Mouse (Mus musculus) monocyte, adult 2 months (primary cell): ENCODE measurements at regions not wholly inside any gene's neighbourhood (a gene's known extent, or its start where the extent isn't known, plus 50 kb on each side); places are given as distances from the start of the nearest gene placed in this dataset.
"Not testable (repeated sequence)": the region's sequence is repeated elsewhere in the genome, so short reads cannot be mapped to it uniquely, and the experiment has no call there.

ENCODE experiments used
- DNase-seq, 2 experiments: peaks; one replicate each; pipeline ENCODE4 v3.0.0; 2022; ENCODE audit warnings: low spot score in 2 of 2, low read depth in 1 of 2

DNA sequence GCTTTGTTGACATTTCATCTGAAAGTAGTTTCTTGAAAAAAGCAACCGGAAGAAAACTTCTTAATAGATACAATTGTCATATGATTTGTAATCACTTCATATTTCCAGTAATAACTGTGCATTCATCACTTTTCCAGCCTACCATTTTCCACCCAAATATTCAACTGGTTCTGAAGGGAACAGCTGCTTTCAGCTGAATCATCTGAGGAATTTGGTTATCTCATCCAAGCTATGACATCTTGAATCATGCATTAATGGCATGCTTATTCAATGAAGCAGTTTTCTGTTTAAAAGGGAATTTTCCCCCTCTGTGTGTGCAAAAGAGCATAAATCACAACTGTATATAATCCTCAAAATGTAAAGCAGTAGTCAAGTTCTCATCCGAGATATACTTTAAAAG, 97.2 kb upstream of the Cdk6 start:
- not testable (repeated sequence) for DNase-seq

DNA sequence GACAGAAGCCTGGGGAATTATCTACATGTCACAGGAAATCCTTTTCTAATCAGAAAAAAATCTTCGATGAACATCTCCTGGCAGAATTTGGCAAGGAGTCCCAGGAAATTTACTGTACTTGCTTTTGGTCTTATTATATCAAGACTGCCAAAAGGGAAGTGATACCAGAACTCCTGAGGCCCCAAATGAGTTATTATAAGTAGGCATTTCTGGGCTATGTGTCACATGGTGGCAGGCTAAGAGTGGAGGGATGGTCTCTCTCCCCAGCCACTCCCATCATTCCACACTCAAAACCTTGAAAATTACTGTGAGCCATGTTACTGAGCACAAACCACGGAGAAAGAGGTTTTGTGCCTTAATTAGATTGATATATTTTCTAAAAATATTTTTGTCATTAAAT, 94.0 kb upstream of the Cdk6 start:
- no peak for DNase-seq

DNA sequence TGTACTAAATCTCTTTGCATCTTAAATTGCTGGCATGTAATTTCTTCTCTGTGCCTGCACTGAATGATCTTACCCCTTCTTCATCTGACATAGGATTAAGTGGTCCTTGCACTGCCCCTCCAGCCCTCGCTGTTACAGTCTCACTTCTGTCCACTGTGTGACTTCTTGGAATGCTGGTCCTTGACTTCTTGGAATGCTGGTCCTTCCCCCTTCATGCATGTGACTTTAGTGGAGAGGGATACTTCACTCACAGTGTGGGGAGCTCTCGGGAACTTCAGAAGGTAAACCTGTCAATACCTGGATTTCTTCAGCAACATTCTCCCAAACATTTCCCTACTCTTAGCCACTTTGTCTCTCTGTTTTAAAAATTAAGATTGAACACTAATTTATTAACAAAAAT, 91.0 kb upstream of the Cdk6 start:
- no peak for DNase-seq

DNA sequence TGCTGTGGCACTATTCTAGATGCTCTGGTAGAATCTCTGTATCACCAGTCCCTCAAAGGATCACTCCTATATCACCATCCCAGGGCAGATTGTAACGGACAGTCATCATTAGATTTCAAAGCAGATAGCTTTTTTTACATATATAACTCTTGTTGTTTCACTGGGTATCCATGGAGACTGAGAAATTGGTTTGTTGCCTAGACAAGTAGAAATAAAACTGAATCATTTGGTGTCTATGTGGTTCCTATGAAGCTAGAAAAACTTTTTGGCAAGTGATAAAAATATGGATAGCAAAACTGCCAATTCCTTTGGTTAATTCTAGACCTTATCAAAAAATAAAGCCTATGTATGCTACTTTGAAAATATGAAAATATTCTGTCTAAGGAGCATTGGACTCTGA, 81.0 kb upstream of the Cdk6 start:
- no peak for DNase-seq

DNA sequence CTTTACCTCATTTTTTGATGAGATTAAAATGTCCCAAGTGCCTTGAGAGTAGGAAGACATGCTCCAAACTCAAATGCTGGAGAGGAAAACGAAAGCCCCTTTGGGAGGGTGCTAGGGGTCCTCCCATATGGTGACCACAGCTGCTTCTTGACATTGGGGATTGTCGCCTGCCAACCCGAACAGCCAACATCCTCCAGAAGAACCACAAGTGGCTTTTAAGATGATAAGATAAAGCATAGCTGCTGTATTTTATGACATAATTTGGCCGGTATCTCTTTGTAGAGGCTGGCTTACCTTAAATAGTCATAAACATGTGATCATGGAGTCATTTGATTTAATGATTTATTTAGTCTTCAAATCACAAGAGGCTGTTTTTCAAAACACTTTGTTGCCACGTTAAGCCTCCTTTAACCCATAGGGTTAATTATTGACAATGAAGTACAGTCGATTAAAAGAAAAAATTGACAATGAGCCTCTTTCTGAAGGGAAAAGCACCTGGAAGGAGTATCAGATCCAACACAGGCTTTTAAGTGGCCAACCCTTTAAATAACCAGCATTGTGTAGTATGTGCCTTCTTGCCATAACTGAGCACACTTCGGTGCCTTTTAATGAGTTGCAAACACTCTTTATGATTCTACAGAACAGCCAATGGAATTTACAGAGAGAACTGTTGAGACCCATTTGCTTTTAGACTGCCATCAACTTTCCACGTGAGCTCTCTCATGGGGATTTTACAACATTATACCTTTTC, 76.1 kb upstream of the Cdk6 start:
- not testable (repeated sequence) for DNase-seq

DNA sequence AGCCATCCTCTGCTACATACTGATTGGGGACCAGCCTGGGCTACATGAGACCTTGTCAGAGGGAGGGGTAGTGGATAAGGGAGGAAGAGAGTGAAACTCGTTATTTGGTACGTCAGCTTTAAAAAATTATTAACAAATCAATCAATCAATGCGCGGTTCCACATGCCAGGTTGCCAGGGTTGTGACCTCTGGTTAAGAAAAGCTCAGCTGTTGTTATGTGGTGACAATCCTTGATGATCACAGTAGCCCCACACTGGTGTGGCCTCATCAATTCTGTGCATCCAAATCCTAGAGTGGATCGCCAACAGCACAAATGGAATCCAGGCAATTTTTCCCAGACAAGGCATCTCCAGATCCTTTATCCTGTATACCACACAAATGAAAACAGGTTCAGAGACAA, 74.3 kb upstream of the Cdk6 start:
- no peak for DNase-seq

DNA sequence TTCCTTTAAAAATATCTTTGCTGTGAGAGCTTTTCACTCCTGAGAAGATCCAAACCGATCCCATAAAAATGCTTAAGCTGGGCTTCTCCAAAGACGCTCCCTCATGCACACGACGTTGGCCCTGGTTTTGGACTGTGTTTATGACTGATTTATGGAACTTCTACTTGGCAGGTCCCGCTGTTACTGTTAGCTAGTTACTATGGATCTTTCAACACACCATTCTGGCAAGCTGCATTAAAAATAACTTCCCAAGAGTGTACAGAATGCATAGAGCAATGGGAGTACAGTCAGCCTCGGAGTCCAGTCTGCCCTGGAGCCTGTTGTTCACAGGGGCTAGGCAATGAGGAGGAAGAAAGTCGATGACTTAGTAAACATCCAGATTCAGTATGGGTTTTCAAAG, 71.5 kb upstream of the Cdk6 start:
- no peak for DNase-seq

DNA sequence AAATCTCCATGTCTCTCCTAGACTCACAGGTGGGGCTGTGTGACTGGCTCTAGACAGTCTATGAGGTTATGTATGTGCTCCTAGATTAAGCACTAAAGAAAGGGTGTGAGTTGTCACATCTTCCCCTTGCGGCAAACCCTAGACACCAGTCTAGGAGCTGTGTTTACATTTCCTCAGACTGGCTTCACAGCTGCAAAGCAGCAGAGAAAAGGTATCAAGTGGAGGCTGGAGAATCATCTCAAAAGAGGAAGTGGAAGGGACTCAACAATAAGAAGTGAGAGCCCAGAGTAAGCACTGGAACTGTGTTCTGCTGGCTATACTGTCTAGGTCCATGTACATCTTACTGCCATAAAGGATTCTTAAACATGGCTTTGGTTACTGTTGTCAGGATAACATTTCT, 68.1 kb upstream of the Cdk6 start:
- DNase-seq: not testable (repeated sequence)

DNA sequence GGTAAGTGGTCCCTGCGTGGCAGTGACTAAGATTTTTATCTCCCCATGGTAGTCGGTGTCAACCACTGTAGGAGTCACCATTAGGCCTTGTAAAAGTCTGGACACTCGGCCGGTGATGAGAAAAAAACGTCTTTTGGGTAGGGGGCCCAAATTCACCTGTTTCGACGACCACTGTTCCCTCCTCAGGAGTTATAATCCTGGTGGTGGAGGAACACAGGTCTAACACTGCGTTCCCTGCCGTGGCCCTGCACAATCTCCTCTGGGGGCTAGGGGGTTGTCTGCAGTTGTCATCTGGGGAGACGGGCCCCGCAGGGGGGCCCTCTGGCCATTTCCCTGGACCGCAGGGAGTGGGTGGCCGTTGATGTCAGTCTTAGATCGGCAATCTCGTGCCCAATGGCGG, 64.0 kb upstream of the Cdk6 start:
- DNase-seq: not testable (repeated sequence)

DNA sequence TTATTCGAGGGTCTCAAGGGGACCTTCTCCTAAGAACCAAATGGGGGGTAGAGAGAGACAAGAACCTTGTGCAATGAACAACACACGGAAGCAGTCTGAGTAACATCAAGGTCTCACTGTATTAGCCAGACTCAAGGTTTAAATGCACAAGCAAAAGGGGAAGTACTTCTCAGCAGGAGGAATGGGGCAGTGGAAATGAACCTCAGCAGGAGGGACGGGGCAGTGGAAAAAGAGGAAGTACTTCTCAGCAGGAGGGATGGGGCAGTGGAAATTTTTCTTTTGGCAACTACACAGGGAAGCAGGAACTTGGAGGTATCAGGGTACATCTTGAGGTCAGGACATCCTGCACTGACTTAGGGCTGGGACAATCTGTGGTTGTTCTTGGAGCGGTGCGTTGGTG, 62.3 kb upstream of the Cdk6 start:
- not testable (repeated sequence) for DNase-seq

DNA sequence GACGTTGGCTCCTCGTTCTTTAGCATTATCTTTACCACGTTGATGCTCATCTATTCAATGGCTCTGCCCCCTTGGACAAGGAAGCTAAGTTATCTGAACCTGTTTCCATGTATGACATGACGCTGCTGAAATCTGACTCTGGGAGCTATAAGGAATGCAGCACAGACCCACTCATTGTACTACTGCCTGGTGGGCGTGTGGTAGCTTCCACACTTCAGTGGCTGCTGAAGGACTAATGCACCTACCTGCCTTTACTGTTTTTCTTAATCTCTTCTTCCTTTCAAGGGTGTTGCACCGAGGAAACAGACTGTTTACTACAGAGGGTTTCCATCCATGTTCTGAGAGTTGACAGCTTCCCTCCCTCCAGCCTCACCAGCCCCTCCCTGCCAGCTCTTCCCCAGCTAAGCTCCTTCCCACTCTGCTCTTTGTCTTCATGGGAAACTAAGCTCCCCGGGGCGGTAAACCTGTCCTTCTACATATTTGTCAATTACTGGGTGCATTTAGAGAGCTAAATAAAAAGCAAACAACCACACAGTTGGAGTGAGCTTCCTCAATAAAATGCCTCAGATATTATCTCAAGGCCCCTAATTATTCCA, 59.3 kb upstream of the Cdk6 start:
- DNase-seq: not testable (repeated sequence)

DNA sequence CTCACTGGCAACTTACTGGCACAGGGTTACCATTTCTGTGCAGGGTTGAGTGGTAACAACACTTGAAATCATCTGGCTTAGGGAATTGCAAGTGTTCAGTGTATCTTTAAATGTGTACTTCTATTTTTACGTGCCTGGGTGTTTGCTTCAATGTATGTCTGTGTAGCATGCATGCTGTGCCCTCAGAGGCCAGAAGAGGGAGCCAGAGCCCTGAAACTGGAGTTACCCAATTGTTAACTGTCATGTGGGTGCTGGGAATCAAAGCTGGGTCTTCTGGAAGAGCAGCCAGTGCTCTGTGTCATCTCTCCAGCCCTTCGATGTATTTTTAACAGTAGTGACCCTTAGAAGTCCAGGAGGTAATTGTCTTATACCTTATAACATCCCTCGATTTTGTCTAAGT, 58.2 kb upstream of the Cdk6 start:
- no peak for DNase-seq

DNA sequence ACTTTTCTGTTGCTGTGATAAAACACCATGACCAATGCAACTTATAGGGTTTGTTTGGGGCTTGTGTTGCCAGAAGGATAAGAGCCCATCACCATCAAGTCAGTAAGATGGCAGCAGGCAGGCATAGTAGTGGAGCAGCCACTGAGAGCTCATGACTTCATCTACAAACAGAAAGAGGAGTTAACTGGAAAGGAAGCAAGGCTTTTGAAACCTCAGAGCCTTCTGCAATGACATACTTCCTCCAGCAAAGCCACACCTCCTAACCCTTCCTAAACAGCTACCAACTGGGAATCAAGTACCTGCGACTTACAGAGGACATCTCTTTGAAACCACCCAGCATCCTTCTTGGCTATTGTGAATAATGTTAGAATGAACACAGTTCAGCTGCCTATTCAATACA, 57.0 kb upstream of the Cdk6 start:
- not testable (repeated sequence) for DNase-seq

DNA sequence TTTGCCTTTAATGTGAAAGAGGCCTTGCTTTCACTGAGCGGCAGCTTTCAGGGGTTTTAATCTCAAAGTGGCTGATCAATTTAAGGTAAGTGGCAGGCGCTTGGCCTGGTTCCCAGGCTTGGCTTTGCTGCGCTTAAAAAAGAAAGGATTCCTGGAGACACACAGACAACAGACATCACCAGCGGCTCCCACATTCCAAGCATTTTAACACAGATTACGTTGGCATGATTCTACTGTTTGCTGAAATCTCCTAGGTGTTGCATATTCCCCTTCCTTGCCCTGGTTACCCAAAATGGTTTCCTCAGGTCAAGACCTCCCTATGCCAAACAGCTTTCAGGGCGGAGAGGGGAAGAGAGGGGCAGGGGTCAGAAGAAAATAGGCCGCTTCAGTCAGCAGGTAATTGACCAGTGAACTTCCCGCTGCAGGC, 51.3 kb upstream of the Cdk6 start:
- DNase-seq: not testable (repeated sequence)
